Mouse (Mus musculus) heart, postnatal 0 days (tissue): ENCODE results near the gene Ttbk1.

ENCODE experiments used
- CTCF ChIP-seq: IDR thresholded peaks from 2 replicates; pipeline ENCODE4 v1.5.1; 2016; ENCODE audit warnings: antibody characterized with exemption, control low read depth, low read depth
- EP300 ChIP-seq: IDR thresholded peaks from 2 replicates; pipeline ENCODE4 v1.6.1; 2016; ENCODE audit warnings: antibody characterized with exemption, low read depth

GRCm38 (mm10) chr17:46525579-46526307, 38.3 kb upstream of the Ttbk1 start:
- TF ChIP-seq CTCF: peak; percentile 96
- TF ChIP-seq EP300: no peak
